Mouse (Mus musculus) hindbrain, embryonic 11.5 days (tissue): Measurements from ENCODE around the gene Rsph3a. TPM values are rescaled to one million over a fixed set of nuclear protein-coding genes. Genes with fewer than 3 reads are reported as not detected.
"Not testable (repeated sequence)": the region's sequence is repeated elsewhere in the genome, so short reads cannot be mapped to it uniquely, and the experiment has no call there.

Source experiments
- ATAC-seq: fragments of 200-750 bp; cut with Nextera tagmentation; 2 replicates; pipeline ENCODE4 v1.8.0; 2017; ENCODE audit warnings: mild to moderate bottlenecking, moderate TSS enrichment, moderate library complexity; ENCODE audit not compliant: low FRiP score
- DNase-seq: peaks from one replicate; pipeline ENCODE4 v3.0.0-alpha.2; 2015; ENCODE audit warnings: low spot score
- H3K27ac ChIP-seq: fragments of 300-500 bp; sonication (generic); 2 replicates; pipeline ENCODE4 v1.5.1; 2014; ENCODE audit warnings: mild to moderate bottlenecking, low read depth, low read length
- H3K27me3 ChIP-seq: fragments of 300-500 bp; sonication (generic); 2 replicates; pipeline ENCODE4 v1.6.1; 2014; ENCODE audit warnings: mild to moderate bottlenecking, low read length, moderate library complexity, mixed read lengths; ENCODE audit not compliant: control insufficient read depth, insufficient read depth
- H3K36me3 ChIP-seq: fragments of 300-500 bp; sonication (generic); 2 replicates; pipeline ENCODE4 v1.6.1; 2014; ENCODE audit warnings: mild to moderate bottlenecking, low read length, moderate library complexity, mixed read lengths; ENCODE audit not compliant: control insufficient read depth, insufficient read depth
- H3K4me1 ChIP-seq: fragments of 300-500 bp; sonication (generic); replicated peaks from 2 replicates; pipeline ENCODE4 v1.6.1; 2014; ENCODE audit warnings: low read length, mixed read lengths; ENCODE audit not compliant: control insufficient read depth, insufficient read depth
- H3K4me2 ChIP-seq: fragments of 300-500 bp; sonication (generic); replicated peaks from 2 replicates; pipeline ENCODE4 v1.6.1; 2014; ENCODE audit warnings: mild to moderate bottlenecking, low read depth, low read length
- H3K4me3 ChIP-seq: fragments of 300-500 bp; sonication (generic); 2 replicates; pipeline ENCODE4 v1.5.1; 2014; ENCODE audit warnings: low read depth, low read length
- H3K9ac ChIP-seq: fragments of 300-500 bp; sonication (generic); 2 replicates; pipeline ENCODE4 v1.6.1; 2014; ENCODE audit warnings: low read depth, low read length
- H3K9me3 ChIP-seq: fragments of 300-500 bp; sonication (generic); 2 replicates; pipeline ENCODE4 v1.6.1; 2016; ENCODE audit warnings: low read length; ENCODE audit not compliant: control insufficient read depth
- WGBS: fragments of 180-500 bp; shearing (Covaris S2); extraction: QIAGEN DNeasy Blood & Tissue Kit; methylation state at CpG from one replicate; pipeline ENCODE4 v1.1.7; 2014; 5-methylcytosine and 5-hydroxymethylcytosine counted together
- polyA plus RNA-seq: library from polyadenylated mRNA; unstranded; fragments of >200 nt; fragmentation: Nextera tagmentation; extraction: Ambion mirVana; gene quantifications from 2 replicates; pipeline ENCODE4 v1.2.1, GENCODE M21; 2014

Gene Rsph3a
- polyA plus RNA-seq, 1 experiment from 2014 or later = 67.6 TPM

- WGBS = no CpG with 5 or more reads among the region's 4 CpGs
- not testable (repeated sequence) for H3K4me2 ChIP-seq
These were observed 5.9 kb downstream of the Rsph3a start for GRCm38 (mm10) chr17:7951333-7951732.

GRCm38 (mm10) chr17:7957242-7957641, 11.8 kb downstream of the Rsph3a start:
- not testable (repeated sequence) for DNase-seq, H3K9ac ChIP-seq, H3K9me3 ChIP-seq, H3K27me3 ChIP-seq, H3K4me2 ChIP-seq, H3K4me3 ChIP-seq, H3K36me3 ChIP-seq, H3K27ac ChIP-seq, H3K4me1 ChIP-seq, ATAC-seq
- WGBS = 94% methylated on average over 7 of the region's 9 CpGs

More at GRCm38 (mm10) chr17:7951333-7951732, 5.9 kb downstream of the Rsph3a start:
- H3K27me3 ChIP-seq, H3K27ac ChIP-seq, H3K4me1 ChIP-seq, H3K36me3 ChIP-seq, H3K9me3 ChIP-seq, H3K9ac ChIP-seq, ATAC-seq, DNase-seq, H3K4me3 ChIP-seq: not testable (repeated sequence)

GRCm38 (mm10) chr17:7963333-7963732, 17.9 kb downstream of the Rsph3a start:
- not testable (repeated sequence) for H3K36me3 ChIP-seq, ATAC-seq, H3K4me3 ChIP-seq, H3K4me1 ChIP-seq, H3K9ac ChIP-seq, H3K4me2 ChIP-seq, H3K27me3 ChIP-seq, H3K9me3 ChIP-seq, H3K27ac ChIP-seq, DNase-seq
- 94% methylated on average over 4 of the region's 4 CpGs for WGBS

GRCm38 (mm10) chr17:7964398-7964797, 19.0 kb downstream of the Rsph3a start:
- H3K4me3 ChIP-seq, H3K4me2 ChIP-seq, H3K9me3 ChIP-seq, H3K4me1 ChIP-seq, DNase-seq, H3K9ac ChIP-seq, H3K36me3 ChIP-seq, H3K27ac ChIP-seq, ATAC-seq, H3K27me3 ChIP-seq: not testable (repeated sequence)
- WGBS = 91% methylated on average over 2 of the region's 2 CpGs

GRCm38 (mm10) chr17:7968490-7968889, 23.1 kb downstream of the Rsph3a start:
- H3K9me3 ChIP-seq, H3K27me3 ChIP-seq, DNase-seq, H3K4me3 ChIP-seq, H3K9ac ChIP-seq, H3K4me2 ChIP-seq, H3K4me1 ChIP-seq, H3K27ac ChIP-seq, H3K36me3 ChIP-seq, ATAC-seq: not testable (repeated sequence)
- 67% methylated on average over 1 of the region's 5 CpGs for WGBS

- H3K27ac ChIP-seq, H3K27me3 ChIP-seq, DNase-seq, H3K4me2 ChIP-seq, H3K4me3 ChIP-seq, H3K4me1 ChIP-seq, H3K36me3 ChIP-seq, ATAC-seq, H3K9me3 ChIP-seq, H3K9ac ChIP-seq: not testable (repeated sequence)
- WGBS = 60% methylated on average over 1 of the region's 6 CpGs
These were observed 24.4 kb downstream of the Rsph3a start for GRCm38 (mm10) chr17:7969782-7970181.

- not testable (repeated sequence) for H3K4me3 ChIP-seq, ATAC-seq, H3K36me3 ChIP-seq, H3K9ac ChIP-seq, H3K9me3 ChIP-seq, H3K27me3 ChIP-seq, H3K4me2 ChIP-seq, H3K27ac ChIP-seq, DNase-seq, H3K4me1 ChIP-seq
- 94% methylated on average over 1 of the region's 2 CpGs for WGBS
These were observed 38.1 kb downstream of the Rsph3a start for GRCm38 (mm10) chr17:7983484-7983883.

GRCm38 (mm10) chr17:7985597-7985996, 40.2 kb downstream of the Rsph3a start:
- not testable (repeated sequence) for DNase-seq, H3K4me1 ChIP-seq, H3K27me3 ChIP-seq, H3K9me3 ChIP-seq, H3K27ac ChIP-seq, H3K4me2 ChIP-seq, H3K36me3 ChIP-seq, ATAC-seq, H3K4me3 ChIP-seq, H3K9ac ChIP-seq
- WGBS = 50% methylated on average over 4 of the region's 4 CpGs

- not testable (repeated sequence) for H3K4me3 ChIP-seq, H3K27ac ChIP-seq, H3K36me3 ChIP-seq, H3K9me3 ChIP-seq, H3K4me1 ChIP-seq, H3K4me2 ChIP-seq, H3K9ac ChIP-seq, DNase-seq, ATAC-seq, H3K27me3 ChIP-seq
- 73% methylated on average over 7 of the region's 7 CpGs for WGBS
These were observed 41.6 kb downstream of the Rsph3a start for GRCm38 (mm10) chr17:7987038-7987437.
